Mouse (Mus musculus) adrenal gland, postnatal 25 days (tissue): ENCODE measurements around the gene Gpalpp1. TPM values are rescaled to one million over a fixed set of nuclear protein-coding genes. Genes with fewer than 3 reads are reported as not detected.

Experiments
- total RNA-seq: library from RNA; stranded (reverse); gene quantifications from 2 replicates; pipeline ENCODE4 v1.2.3, GENCODE M21; 2021

The Gpalpp1 gene
- total RNA-seq, 1 experiment from 2014 or later = 22.3 TPM

Other genes with a start within 250 kb of the Gpalpp1 start
- gene Kctd4, start 155.8 kb downstream of the Gpalpp1 start, total RNA-seq = not detected in 2 replicates
- 22.7 and 24.3 TPM in 2 replicates for gene Gtf2f2, start 99.9 kb downstream of the Gpalpp1 start, total RNA-seq
- 8.1 and 8.6 TPM in 2 replicates for gene Nufip1, start 131 bp upstream of the Gpalpp1 start, total RNA-seq